Comparison of ENCODE assay signal across 18 mouse cellular contexts in genomic region chr16:40582076-40582475, GRCm38 (mm10).
A peak's percentile ranks its signal among the peaks of the same experiment; 100 is the strongest.
DNase-seq lines count a peak whose midpoint lies in the region; ATAC-seq and TF ChIP-seq lines count a peak whose summit lies in the region.
"Had no signal": no experiment of that assay in that cellular context is flagged by ENCODE, and none has a peak within 500 bp of the region (broad histone marks: within the 10 kb centered on the region; RNA-seq: fewer than 3 reads in every experiment).

No protein-coding gene starts in this region.

- peak; percentile 28 for TF ChIP-seq CTCF in liver, embryonic 14.5 days (IDR thresholded peaks at IDR 0.05; ENCODE audit: low read depth)
- peak; percentile 22; the same call in 1 of the 2 replicates for TF ChIP-seq CTCF in stomach, postnatal 0 days (IDR thresholded peaks at IDR 0.05; ENCODE audit: low read depth)

- no peaks in the 10 kb centered on the region for H3K27me3 ChIP-seq in embryonic facial prominence, embryonic 11.5 days (ENCODE audit: control insufficient read depth, insufficient read depth, low read length)
- no peaks in the 10 kb centered on the region for H3K27me3 ChIP-seq in embryonic facial prominence, embryonic 10.5 days (replicated peaks; ENCODE audit: low read depth, poor library complexity, severe bottlenecking)
- no peaks in the 10 kb centered on the region for H3K27me3 ChIP-seq in liver, embryonic 14.5 days (ENCODE audit: control insufficient read depth, insufficient read depth, low read length)
- H3K27me3 ChIP-seq in liver, embryonic 11.5 days (replicated peaks; ENCODE audit: control insufficient read depth, insufficient read depth, low read length), result no peaks in the 10 kb centered on the region
- H3K27me3 ChIP-seq in stomach, postnatal 0 days (ENCODE audit: control insufficient read depth, insufficient read depth, low read length), result no peaks in the 10 kb centered on the region
- H3K27me3 ChIP-seq: embryonic facial prominence, embryonic 13.5 days; heart, embryonic 13.5 days; lung, embryonic 15.5 days; midbrain, embryonic 12.5 days; neural tube, embryonic 15.5 days had no signal

- H3K9ac ChIP-seq in embryonic facial prominence, embryonic 11.5 days (replicated peaks; ENCODE audit: low read length), result no peak overlapping the region
- no peak overlapping the region for H3K9ac ChIP-seq in liver, embryonic 14.5 days (replicated peaks)
- H3K9ac ChIP-seq in liver, embryonic 11.5 days (ENCODE audit: low read depth, low read length), result no peak overlapping the region
- no peak overlapping the region for H3K9ac ChIP-seq in stomach, postnatal 0 days (ENCODE audit: low read length)
- H3K9ac ChIP-seq: embryonic facial prominence, embryonic 13.5 days; forebrain, postnatal 0 days; heart, embryonic 13.5 days; lung, embryonic 15.5 days; midbrain, embryonic 12.5 days; neural tube, embryonic 15.5 days had no signal

- no peaks in the 10 kb centered on the region for H3K4me1 ChIP-seq in embryonic facial prominence, embryonic 11.5 days (ENCODE audit: control insufficient read depth, insufficient read depth, low read length)
- no peaks in the 10 kb centered on the region for H3K4me1 ChIP-seq in embryonic facial prominence, embryonic 10.5 days
- no peaks in the 10 kb centered on the region for H3K4me1 ChIP-seq in liver, embryonic 14.5 days (replicated peaks; ENCODE audit: control insufficient read depth in 2 of 2, insufficient read depth in 2 of 2, low read length in 1 of 2)
- H3K4me1 ChIP-seq in liver, embryonic 11.5 days (replicated peaks; ENCODE audit: control insufficient read depth, insufficient read depth, low read length), result no peaks in the 10 kb centered on the region
- no peaks in the 10 kb centered on the region for H3K4me1 ChIP-seq in stomach, postnatal 0 days (replicated peaks; ENCODE audit: control insufficient read depth, insufficient read depth)
- H3K4me1 ChIP-seq: embryonic facial prominence, embryonic 13.5 days; heart, embryonic 13.5 days; lung, embryonic 15.5 days; midbrain, embryonic 12.5 days had no signal

- H3K27ac ChIP-seq in embryonic facial prominence, embryonic 11.5 days (replicated peaks; ENCODE audit: low read depth, low read length), result no peak overlapping the region
- no peak overlapping the region for H3K27ac ChIP-seq in embryonic facial prominence, embryonic 10.5 days (replicated peaks)
- H3K27ac ChIP-seq in liver, embryonic 14.5 days, result no peak overlapping the region
- H3K27ac ChIP-seq in liver, embryonic 11.5 days (ENCODE audit: low read depth, low read length), result no peak overlapping the region
- H3K27ac ChIP-seq in stomach, postnatal 0 days (replicated peaks), result no peak overlapping the region
- H3K27ac ChIP-seq: embryonic facial prominence, embryonic 13.5 days; gastrocnemius, adult 2 months; heart, embryonic 13.5 days; lung, embryonic 15.5 days; macrophage; midbrain, embryonic 12.5 days; neural tube, embryonic 15.5 days had no signal

- H3K9me3 ChIP-seq in embryonic facial prominence, embryonic 11.5 days (replicated peaks; ENCODE audit: control insufficient read depth, low read length), result no peaks in the 10 kb centered on the region
- no peaks in the 10 kb centered on the region for H3K9me3 ChIP-seq in embryonic facial prominence, embryonic 10.5 days
- no peaks in the 10 kb centered on the region for H3K9me3 ChIP-seq in liver, embryonic 14.5 days (ENCODE audit: control insufficient read depth, low read length)
- H3K9me3 ChIP-seq in liver, embryonic 11.5 days (ENCODE audit: control insufficient read depth, low read length), result no peaks in the 10 kb centered on the region
- no peaks in the 10 kb centered on the region for H3K9me3 ChIP-seq in stomach, postnatal 0 days (ENCODE audit: control insufficient read depth, low read length)
- H3K9me3 ChIP-seq: embryonic facial prominence, embryonic 13.5 days; heart, embryonic 13.5 days; lung, embryonic 15.5 days; midbrain, embryonic 12.5 days; neural tube, embryonic 15.5 days had no signal

- no peak for ATAC-seq in embryonic facial prominence, embryonic 11.5 days (replicated peaks; ENCODE audit: insufficient number of reproducible peaks, low FRiP score, low TSS enrichment, low read depth)
- ATAC-seq in liver, embryonic 14.5 days (ENCODE audit: insufficient read depth), result no peak
- no peak for ATAC-seq in liver, embryonic 11.5 days (replicated peaks; ENCODE audit: low FRiP score)
- no peak for ATAC-seq in stomach, postnatal 0 days (ENCODE audit: low FRiP score, low TSS enrichment)
- ATAC-seq: forebrain, postnatal 0 days had no signal

- H3K4me3 ChIP-seq in embryonic facial prominence, embryonic 11.5 days (ENCODE audit: low read depth, low read length), result no peak overlapping the region
- H3K4me3 ChIP-seq in embryonic facial prominence, embryonic 10.5 days, result no peak overlapping the region
- H3K4me3 ChIP-seq in liver, embryonic 14.5 days (ENCODE audit: insufficient read depth in 1 of 2, low read depth in 2 of 2, low read length in 2 of 2), result no peak overlapping the region
- no peak overlapping the region for H3K4me3 ChIP-seq in liver, embryonic 11.5 days (ENCODE audit: low read depth, low read length)
- no peak overlapping the region for H3K4me3 ChIP-seq in stomach, postnatal 0 days (ENCODE audit: low read depth, low read length)
- H3K4me3 ChIP-seq: embryonic facial prominence, embryonic 13.5 days; gastrocnemius, adult 2 months; heart, embryonic 13.5 days; lung, embryonic 15.5 days; midbrain, embryonic 12.5 days; neural tube, embryonic 15.5 days had no signal

- no peak overlapping the region for H3K4me2 ChIP-seq in embryonic facial prominence, embryonic 11.5 days (ENCODE audit: low read depth, low read length)
- H3K4me2 ChIP-seq in liver, embryonic 14.5 days (ENCODE audit: low read depth), result no peak overlapping the region
- no peak overlapping the region for H3K4me2 ChIP-seq in liver, embryonic 11.5 days
- no peak overlapping the region for H3K4me2 ChIP-seq in stomach, postnatal 0 days (replicated peaks; ENCODE audit: low read depth)
- H3K4me2 ChIP-seq: embryonic facial prominence, embryonic 13.5 days; heart, embryonic 13.5 days; lung, embryonic 15.5 days; midbrain, embryonic 12.5 days; neural tube, embryonic 15.5 days had no signal

- no peaks in the 10 kb centered on the region for H3K36me3 ChIP-seq in embryonic facial prominence, embryonic 11.5 days (replicated peaks; ENCODE audit: control insufficient read depth, insufficient read depth, low read depth, low read length)
- no peaks in the 10 kb centered on the region for H3K36me3 ChIP-seq in embryonic facial prominence, embryonic 10.5 days (replicated peaks)
- H3K36me3 ChIP-seq in liver, embryonic 14.5 days (replicated peaks; ENCODE audit: control insufficient read depth, insufficient read depth, low read depth), result no peaks in the 10 kb centered on the region
- no peaks in the 10 kb centered on the region for H3K36me3 ChIP-seq in liver, embryonic 11.5 days (ENCODE audit: control insufficient read depth, insufficient read depth, low read length)
- H3K36me3 ChIP-seq in stomach, postnatal 0 days (ENCODE audit: control insufficient read depth, insufficient read depth, low read length), result no peaks in the 10 kb centered on the region
- H3K36me3 ChIP-seq: embryonic facial prominence, embryonic 13.5 days; heart, embryonic 13.5 days; lung, embryonic 15.5 days; midbrain, embryonic 12.5 days; neural tube, embryonic 15.5 days had no signal

- DNase-seq in embryonic facial prominence, embryonic 11.5 days (ENCODE audit: low spot score), result peak; percentile 43
- no peak for DNase-seq in embryonic facial prominence, embryonic 10.5 days (ENCODE audit: low spot score)
- DNase-seq in liver, embryonic 14.5 days (ENCODE audit: low read depth in 3 of 3, low spot score in 3 of 3), result no peak
- DNase-seq in liver, embryonic 11.5 days (ENCODE audit: low spot score), result no peak
- DNase-seq in NIH3T3 (ENCODE audit: low read depth), result peak; percentile 10
- DNase-seq in stomach, postnatal 0 days (ENCODE audit: low spot score), result no peak
- no peak for DNase-seq in c-Kit-positive CD71-positive TER-119-positive erythroid progenitor cells, embryonic 14.5 days (ENCODE audit: low spot score)
- no peak for DNase-seq in layer of hippocampus, postnatal 25 days (ENCODE audit: extremely low spot score in 1 of 2, low spot score in 1 of 2)
- DNase-seq: cerebellum, adult 9-11 months; forebrain, postnatal 0 days; gastrocnemius, adult 2 months; heart, postnatal 36 days had no signal

- WGBS in embryonic facial prominence, embryonic 11.5 days, result 62% methylated on average over 3 of the region's 3 CpGs
- 63% methylated on average over 3 of the region's 3 CpGs for WGBS in embryonic facial prominence, embryonic 10.5 days
- 44% methylated on average over 3 of the region's 3 CpGs for WGBS in liver, embryonic 14.5 days (ENCODE audit: insufficient replicate concordance)
- 57% methylated on average over 3 of the region's 3 CpGs for WGBS in liver, embryonic 11.5 days
- WGBS in stomach, postnatal 0 days, result 71% methylated on average over 3 of the region's 3 CpGs

- TF ChIP-seq EP300 in liver, embryonic 14.5 days (IDR thresholded peaks at IDR 0.05; ENCODE audit: low read depth), result no peak
- no peak for TF ChIP-seq EP300 in stomach, postnatal 0 days (optimal IDR thresholded peaks at IDR 0.05)

Comparison
In these comparisons a context has a peak if more than half of its experiments do, and no peak if none do; other contexts are left out.
1. DNase-seq: peak in embryonic facial prominence, embryonic 11.5 days (single experiment) and NIH3T3 (single experiment); none in embryonic facial prominence, embryonic 10.5 days (single experiment), liver, embryonic 14.5 days (0 of 3), liver, embryonic 11.5 days (single experiment), stomach, postnatal 0 days (single experiment), c-Kit-positive CD71-positive TER-119-positive erythroid progenitor cells, embryonic 14.5 days (single experiment) and layer of hippocampus, postnatal 25 days (0 of 2).